Mouse (Mus musculus) lung, postnatal 0 days (tissue): ENCODE results near the gene Cfap73.

Experiments used
- CTCF ChIP-seq: IDR thresholded peaks from 2 replicates; pipeline ENCODE4 v1.5.1; 2016; ENCODE audit warnings: antibody characterized with exemption, mild to moderate bottlenecking
- EP300 ChIP-seq: IDR thresholded peaks from 2 replicates; pipeline ENCODE4 v1.6.1; 2016; ENCODE audit warnings: antibody characterized with exemption, mild to moderate bottlenecking, control low read depth

DNA sequence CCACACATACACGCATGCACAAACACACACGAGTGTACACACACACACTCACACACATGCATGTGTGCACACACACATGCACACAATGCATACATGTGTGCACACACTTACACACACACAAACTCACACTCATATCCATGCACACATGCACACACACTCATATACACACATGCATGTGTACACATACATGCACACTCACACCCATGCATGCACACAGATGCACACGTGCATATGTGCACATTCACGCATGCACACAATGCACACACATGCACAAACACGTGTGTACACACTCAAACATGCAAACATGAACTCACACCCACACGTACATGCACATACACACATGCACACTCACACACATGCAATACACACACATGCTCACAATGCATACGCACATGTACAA is 6.1 kb upstream of the Cfap73 start:
- TF ChIP-seq CTCF (no peak), EP300 (no peak)
